Mouse (Mus musculus) liver, embryonic 14.5 days (tissue): ENCODE data around the gene Sspo. TPM values are rescaled to one million over a fixed set of nuclear protein-coding genes. Genes with fewer than 3 reads are reported as not detected.

ENCODE experiments used
- ATAC-seq: fragments of 200-750 bp; cut with Nextera tagmentation; 2 replicates; pipeline ENCODE4 v1.8.0; 2017; ENCODE audit warnings: moderate number of reproducible peaks, mild to moderate bottlenecking, moderate library complexity; ENCODE audit not compliant: insufficient read depth
- DNase-seq, 3 experiments: peaks; one replicate each; pipeline ENCODE4 v3.0.0-alpha.2; 2012 to 2013; ENCODE audit warnings: low read depth in 3 of 3, low spot score in 3 of 3
- H3K27ac ChIP-seq: fragments of 300-500 bp; sonication (generic); 2 replicates; pipeline ENCODE4 v1.5.1; 2014; ENCODE audit warnings: moderate library complexity, mild to moderate bottlenecking, control low read depth, inconsistent platforms
- H3K27me3 ChIP-seq: fragments of 300-500 bp; sonication (generic); 2 replicates; pipeline ENCODE4 v1.6.1; 2014; ENCODE audit warnings: mild to moderate bottlenecking, low read length, moderate library complexity; ENCODE audit not compliant: control insufficient read depth, insufficient read depth
- H3K36me3 ChIP-seq: fragments of 300-500 bp; sonication (generic); replicated peaks from 2 replicates; pipeline ENCODE4 v1.6.1; 2014; ENCODE audit warnings: low read depth; ENCODE audit not compliant: control insufficient read depth, insufficient read depth
- H3K4me1 ChIP-seq, 2 experiments: fragments of 200-500 bp in 1 of 2; fragments of 300-500 bp in 1 of 2; sonication (generic) in 1 of 2; replicated peaks; 2 replicates each; pipeline ENCODE4 v1.6.1; 2012 to 2014; ENCODE audit warnings: antibody characterized with exemption in 1 of 2, inconsistent platforms in 1 of 2, low read length in 1 of 2; ENCODE audit not compliant: control insufficient read depth in 2 of 2, insufficient read depth in 2 of 2
- H3K4me2 ChIP-seq: fragments of 300-500 bp; sonication (generic); 2 replicates; pipeline ENCODE4 v1.6.1; 2014; ENCODE audit warnings: low read depth, mild to moderate bottlenecking, control low read depth, moderate library complexity
- H3K4me3 ChIP-seq, 2 experiments: fragments of 200-500 bp in 1 of 2; fragments of 300-500 bp in 1 of 2; sonication (generic) in 1 of 2; 2 replicates each; pipeline ENCODE4 v1.5.1; 2012 to 2014; ENCODE audit warnings: low read depth in 2 of 2, low read length in 2 of 2, mild to moderate bottlenecking in 2 of 2, control low read depth in 1 of 2, inconsistent platforms in 1 of 2, moderate library complexity in 1 of 2; ENCODE audit not compliant: insufficient read depth in 1 of 2
- H3K9ac ChIP-seq: fragments of 300-500 bp; sonication (generic); replicated peaks from 2 replicates; pipeline ENCODE4 v1.6.1; 2014; ENCODE audit warnings: mild to moderate bottlenecking, control low read depth, moderate library complexity
- H3K9me3 ChIP-seq: fragments of 300-500 bp; sonication (generic); 2 replicates; pipeline ENCODE4 v1.6.1; 2016; ENCODE audit warnings: low read length, mixed read lengths; ENCODE audit not compliant: control insufficient read depth
- CTCF ChIP-seq: IDR thresholded peaks from 2 replicates; pipeline ENCODE4 v1.5.1; 2016; ENCODE audit warnings: antibody characterized with exemption, low read depth, control low read depth
- EP300 ChIP-seq: IDR thresholded peaks from 2 replicates; pipeline ENCODE4 v1.6.1; 2016; ENCODE audit warnings: antibody characterized with exemption, low read depth
- WGBS: fragments of 180-500 bp; shearing (Covaris S2); extraction: QIAGEN DNeasy Blood & Tissue Kit; methylation state at CpG from one replicate; pipeline ENCODE4 v1.1.7; 2014; ENCODE audit not compliant: insufficient replicate concordance; 5-methylcytosine and 5-hydroxymethylcytosine counted together
- polyA plus RNA-seq, 2 experiments: library from polyadenylated mRNA; depleted of rRNA in 1 of 2; stranded (reverse) in 1 of 2; unstranded in 1 of 2; fragments of >200 nt; fragmentation: Nextera tagmentation in 1 of 2; extraction: Ambion mirVana in 1 of 2; gene quantifications; 2 replicates each; pipeline versions ENCODE4 v1.2.1 to v1.2.3; 2012 to 2014

Sspo gene
- polyA plus RNA-seq, 2 experiments = 0.04 TPM; not detected in 1

- no peak overlapping the region for H3K9ac ChIP-seq
- ATAC-seq (no peak), DNase-seq (no peak)
- 60% methylated on average over 5 of the region's 5 CpGs for WGBS
- no peaks in the 10 kb centered on the region for H3K4me1 ChIP-seq
- no peaks in the 10 kb centered on the region for H3K9me3 ChIP-seq
- no peak overlapping the region for H3K4me3 ChIP-seq
- TF ChIP-seq CTCF = no peak
- no peak for TF ChIP-seq EP300
- no peaks in the 10 kb centered on the region for H3K36me3 ChIP-seq
- H3K4me2 ChIP-seq = no peak overlapping the region
- H3K27ac ChIP-seq = no peak overlapping the region
- no peaks in the 10 kb centered on the region for H3K27me3 ChIP-seq
Observed at GRCm38 (mm10) chr6:48426956-48427355, 21.1 kb upstream of the Sspo start.

GRCm38 (mm10) chr6:48428769-48429557 lies 19.1 kb upstream of the Sspo start:
- ATAC-seq = no peak

GRCm38 (mm10) chr6:48430748-48431147 lies 17.3 kb upstream of the Sspo start:
- Histone ChIP-seq H3K4me3 (no peak overlapping the region), H3K9ac (no peak overlapping the region), H3K27ac (no peak overlapping the region), H3K36me3 (no peaks in the 10 kb centered on the region), H3K9me3 (no peaks in the 10 kb centered on the region), H3K27me3 (no peaks in the 10 kb centered on the region), H3K4me1 (peaks cover 0 to 10% of the 10 kb centered on the region in 2 experiments; a peak in 2 of 4 replicates), H3K4me2 (no peak overlapping the region)
- no peak for ATAC-seq
- 46% methylated on average over 5 of the region's 5 CpGs for WGBS
- DNase-seq = no peak
- no peak for TF ChIP-seq EP300
- TF ChIP-seq CTCF = no peak

More at GRCm38 (mm10) chr6:48428769-48429557, 19.1 kb upstream of the Sspo start:
- no peak overlapping the region for H3K27ac ChIP-seq
- 40% methylated on average over 4 of the region's 4 CpGs for WGBS
- no peak overlapping the region for H3K4me3 ChIP-seq
- H3K27me3 ChIP-seq = no peaks in the 10 kb centered on the region
- H3K9ac ChIP-seq = no peak overlapping the region
- peaks cover 0 to 5% of the 10 kb centered on the region in 2 experiments; a peak in 1 of 4 replicates for H3K4me1 ChIP-seq
- H3K4me2 ChIP-seq = no peak overlapping the region
- no peaks in the 10 kb centered on the region for H3K36me3 ChIP-seq
- no peaks in the 10 kb centered on the region for H3K9me3 ChIP-seq
- TF ChIP-seq EP300 (no peak), CTCF (no peak)
- no peak for DNase-seq

GRCm38 (mm10) chr6:48432893-48433816 lies 14.9 kb upstream of the Sspo start:
- DNase-seq = no peak
- WGBS = 44% methylated on average over 12 of the region's 12 CpGs
- H3K4me2 ChIP-seq = no peak overlapping the region
- peaks cover 0 to 10% of the 10 kb centered on the region in 2 experiments; a peak in 2 of 4 replicates for H3K4me1 ChIP-seq
- TF ChIP-seq EP300 (no peak), CTCF (no peak)
- no peaks in the 10 kb centered on the region for H3K9me3 ChIP-seq
- H3K27ac ChIP-seq = no peak overlapping the region
- no peak overlapping the region for H3K4me3 ChIP-seq
- no peaks in the 10 kb centered on the region for H3K36me3 ChIP-seq
- no peak for ATAC-seq
- H3K27me3 ChIP-seq = no peaks in the 10 kb centered on the region
- no peak overlapping the region for H3K9ac ChIP-seq

GRCm38 (mm10) chr6:48434651-48435050 lies 13.4 kb upstream of the Sspo start:
- H3K4me3 ChIP-seq = no peak overlapping the region
- H3K9me3 ChIP-seq = no peaks in the 10 kb centered on the region
- no peak overlapping the region for H3K9ac ChIP-seq
- no peaks in the 10 kb centered on the region for H3K27me3 ChIP-seq
- 54% methylated on average over 6 of the region's 6 CpGs for WGBS
- DNase-seq (no peak), ATAC-seq (no peak)
- TF ChIP-seq EP300 = no peak
- TF ChIP-seq CTCF = no peak
- H3K36me3 ChIP-seq = no peaks in the 10 kb centered on the region
- H3K27ac ChIP-seq = no peak overlapping the region
- H3K4me2 ChIP-seq = no peak overlapping the region
- peaks cover 0 to 10% of the 10 kb centered on the region in 2 experiments; a peak in 2 of 4 replicates for H3K4me1 ChIP-seq
